Mouse (Mus musculus) embryonic stem cell, embryonic (primary cell): ENCODE results near the gene C2cd5.

ENCODE experiments used
- CTCF ChIA-PET, 4 experiments: fragments of 300-600 bp in 2 of 4; fragments of 350-600 bp in 2 of 4; sonication (Branson Sonifier 250); formaldehyde crosslinking; loops; one replicate each; lab custom pipeline; 2022; ENCODE audit warnings: inconsistent platforms in 2 of 4; lab: Charles Lee
- POLR2A ChIA-PET, 4 experiments: fragments of 300-600 bp in 2 of 4; fragments of 350-600 bp in 2 of 4; sonication (Branson Sonifier 250); formaldehyde crosslinking; loops; one replicate each; lab custom pipeline; 2022; ENCODE audit warnings: antibody characterized with exemption in 4 of 4, inconsistent platforms in 1 of 4; lab: Charles Lee

Gene C2cd5

GRCm38 (mm10) chr6:143099681-143100382 lies at the start of gene C2cd5:
Gene C2cd5 (minus strand): TSS chr6:143100141.
- CTCF ChIA-PET = interaction anchor here in 3 of 4 experiments (0.6 to 1.8 kb wide), 5 partner anchors 55 to 135 kb away, joined by 3 to 8 read pairs (median 7); partner anchors contain the start of gene St8sia1 (in 1 of the 3)
- POLR2A ChIA-PET = interaction anchor here (0.6 to 6.5 kb wide), 35 partner anchors 8 to 138 kb away, joined by 3 to 74 read pairs (median 4); partner anchors contain the start of gene Etnk1 (in 3 of the 4)

GRCm38 (mm10) chr6:143148868-143149267 lies 48.9 kb upstream of the C2cd5 start:
- CTCF ChIA-PET = interaction anchor here in 1 of 4 experiments (0.6 kb wide), 1 partner anchor 637 kb away, joined by 7 read pairs; no protein-coding TSS in a partner anchor

DNA sequence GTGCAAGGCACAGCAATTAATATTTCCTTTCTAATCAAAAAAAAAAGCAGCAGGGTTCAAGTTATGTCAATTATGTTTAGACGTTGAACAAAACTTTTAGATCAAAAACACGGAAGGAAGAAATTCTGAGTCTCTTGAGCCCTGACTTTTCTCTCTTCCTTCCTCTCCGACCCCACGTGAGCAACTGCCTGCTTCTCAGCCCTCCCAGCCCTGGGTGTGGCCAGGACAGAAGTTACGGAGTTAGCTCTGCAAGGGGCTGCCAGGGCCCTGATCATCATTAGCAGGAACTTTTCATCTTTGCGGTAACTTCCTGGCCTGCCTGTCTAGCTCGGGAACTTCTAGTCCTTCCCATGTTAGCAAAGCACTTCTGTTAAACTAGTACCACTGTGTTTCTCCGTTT lies 46.8 kb upstream of the C2cd5 start:
- ChIA-PET POLR2A (interaction anchor here (0.7 to 7.4 kb wide), 29 partner anchors 8 to 57 kb away, joined by 3 to 306 read pairs (median 6); partner anchors contain the start of gene Etnk1 (in 2 of the 4)), CTCF (interaction anchor here in 2 of 4 experiments (0.7 to 1.3 kb wide), 3 partner anchors 28 to 126 kb away, joined by 3 to 5 read pairs (median 4); no protein-coding TSS in a partner anchor)

More at GRCm38 (mm10) chr6:143148868-143149267, 48.9 kb upstream of the C2cd5 start:
- POLR2A ChIA-PET = interaction anchor here in 2 of 4 experiments (1.1 to 7.4 kb wide), 7 partner anchors 7 to 25 kb away, joined by 3 to 306 read pairs (median 7); partner anchors contain the start of gene Etnk1 (in 1 of the 2)

- CTCF ChIA-PET = interaction anchor here in 1 of 4 experiments (0.5 kb wide), 1 partner anchor 75 kb away, joined by 4 read pairs; no protein-coding TSS in a partner anchor
- POLR2A ChIA-PET = interaction anchor here (1.0 to 7.4 kb wide), 18 partner anchors 9 to 60 kb away, joined by 3 to 306 read pairs (median 27); partner anchors contain the start of gene Etnk1 (in 3 of the 4)
These were observed 45.1 kb upstream of the C2cd5 start for GRCm38 (mm10) chr6:143145051-143145450.

DNA sequence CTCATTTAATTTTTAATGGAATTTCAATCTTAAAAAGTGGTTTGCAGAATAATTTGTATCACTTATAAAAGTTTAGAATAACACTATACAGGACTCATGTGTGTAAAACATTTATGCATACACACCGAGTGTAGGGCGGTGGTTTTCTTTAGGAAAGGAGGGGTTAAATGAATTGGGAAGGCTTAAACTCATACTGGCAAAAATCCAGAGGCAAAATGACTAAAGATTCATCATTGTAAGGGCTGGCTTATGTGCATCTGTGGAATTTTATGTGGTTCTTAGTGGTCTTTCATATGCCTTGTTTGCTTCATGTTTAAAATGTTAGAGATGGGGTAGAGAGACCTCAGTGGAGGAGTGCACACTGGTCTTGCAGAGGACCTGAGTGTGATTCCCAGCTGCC lies 44.6 kb upstream of the C2cd5 start:
- ChIA-PET CTCF (no interaction called here), POLR2A (interaction anchor here (1.0 to 7.4 kb wide), 31 partner anchors 9 to 121 kb away, joined by 3 to 306 read pairs (median 18); partner anchors contain the start of gene Etnk1 (in 4 of the 4))

- CTCF ChIA-PET = interaction anchor here (0.6 to 1.5 kb wide), 4 partner anchors 11 to 123 kb away, joined by 3 to 4 read pairs (median 4); no protein-coding TSS in a partner anchor
- POLR2A ChIA-PET = interaction anchor here (0.6 to 7.4 kb wide), 47 partner anchors 8 to 1875 kb away, joined by 3 to 306 read pairs (median 6); partner anchors contain the start of genes Etnk1 (in 4 of the 4), C2cd5 (in 1 of the 4) and Cmas (in 1 of the 4)
These were observed 43.9 kb upstream of the C2cd5 start for GRCm38 (mm10) chr6:143143775-143144273.

GRCm38 (mm10) chr6:143143321-143143720 lies 43.4 kb upstream of the C2cd5 start:
- POLR2A ChIA-PET = interaction anchor here (0.6 to 7.4 kb wide), 44 partner anchors 8 to 1876 kb away, joined by 3 to 306 read pairs (median 8); partner anchors contain the start of genes Etnk1 (in 4 of the 4), C2cd5 (in 1 of the 4) and Cmas (in 1 of the 4)
- CTCF ChIA-PET = interaction anchor here (0.6 to 1.5 kb wide), 4 partner anchors 12 to 123 kb away, joined by 3 to 4 read pairs (median 4); no protein-coding TSS in a partner anchor

- ChIA-PET CTCF (interaction anchor here (0.6 to 1.5 kb wide), 7 partner anchors 12 to 122 kb away, joined by 3 to 11 read pairs (median 4); no protein-coding TSS in a partner anchor), POLR2A (interaction anchor here (0.6 to 7.4 kb wide), 71 partner anchors 8 to 1941 kb away, joined by 3 to 306 read pairs (median 6); partner anchors contain the start of genes Etnk1 (in 4 of the 4), C2cd5 (in 2 of the 4) and Ldhb (in 2 of the 4))
These were observed 42.9 kb upstream of the C2cd5 start for GRCm38 (mm10) chr6:143142861-143143260.

- POLR2A ChIA-PET = interaction anchor here (0.5 to 7.4 kb wide), 89 partner anchors 7 to 1942 kb away, joined by 3 to 306 read pairs (median 6); partner anchors contain the start of genes Etnk1 (in 4 of the 4), C2cd5 (in 2 of the 4) and Ldhb (in 2 of the 4)
- CTCF ChIA-PET = interaction anchor here in 3 of 4 experiments (0.5 to 1.0 kb wide), 6 partner anchors 10 to 33 kb away, joined by 3 to 11 read pairs (median 5); no protein-coding TSS in a partner anchor
These were observed 42.0 kb upstream of the C2cd5 start for GRCm38 (mm10) chr6:143141624-143142592.

DNA sequence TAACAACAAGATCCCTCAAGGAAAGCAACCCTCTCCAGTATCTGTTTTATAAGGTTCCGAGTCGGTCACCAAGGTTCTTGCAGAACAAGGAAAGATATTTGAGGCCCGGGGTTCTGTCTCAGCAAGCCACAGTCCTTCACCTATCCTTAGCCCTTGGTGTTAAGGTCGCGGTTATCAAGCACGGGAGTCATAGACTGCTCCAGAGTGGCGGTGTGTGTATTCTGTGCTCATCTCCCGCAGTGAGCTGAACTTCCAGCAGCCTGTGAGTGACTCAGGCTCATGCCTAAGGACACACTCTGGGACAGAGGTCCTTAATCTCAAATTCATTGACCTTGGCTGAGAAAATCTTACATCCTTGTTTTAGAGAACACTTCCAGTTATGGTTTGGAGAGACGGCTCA lies 40.9 kb upstream of the C2cd5 start:
- POLR2A ChIA-PET = interaction anchor here (0.6 to 7.2 kb wide), 36 partner anchors 10 to 630 kb away, joined by 3 to 137 read pairs (median 5); partner anchors contain the start of gene Etnk1 (in 3 of the 4)
- CTCF ChIA-PET = interaction anchor here in 2 of 4 experiments (0.5 to 0.9 kb wide), 2 partner anchors 9 to 32 kb away, joined by 3 to 8 read pairs; no protein-coding TSS in a partner anchor

DNA sequence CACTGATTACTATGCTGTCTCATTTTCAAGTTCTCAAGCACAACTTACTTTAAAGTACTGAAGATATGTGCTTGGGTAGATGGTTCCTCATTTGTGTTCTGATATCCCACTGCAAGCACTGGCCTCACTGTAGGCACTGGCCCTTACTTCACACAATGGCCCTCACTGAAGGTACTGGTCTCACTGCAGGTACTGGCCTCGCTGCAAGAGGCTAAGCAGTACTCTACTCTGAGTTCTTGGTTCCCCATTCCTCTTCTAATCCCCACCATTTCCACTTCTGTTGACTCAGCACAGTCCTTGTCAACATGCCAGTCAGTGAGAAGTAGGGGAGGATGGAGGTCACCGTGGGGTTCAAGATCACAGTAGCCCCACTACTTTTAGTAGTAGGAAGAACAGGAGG lies 39.5 kb upstream of the C2cd5 start:
- POLR2A ChIA-PET = interaction anchor here (0.7 to 7.2 kb wide), 21 partner anchors 9 to 56 kb away, joined by 3 to 137 read pairs (median 8); partner anchors contain the start of gene Etnk1 (in 2 of the 4)
- CTCF ChIA-PET = no interaction called here

DNA sequence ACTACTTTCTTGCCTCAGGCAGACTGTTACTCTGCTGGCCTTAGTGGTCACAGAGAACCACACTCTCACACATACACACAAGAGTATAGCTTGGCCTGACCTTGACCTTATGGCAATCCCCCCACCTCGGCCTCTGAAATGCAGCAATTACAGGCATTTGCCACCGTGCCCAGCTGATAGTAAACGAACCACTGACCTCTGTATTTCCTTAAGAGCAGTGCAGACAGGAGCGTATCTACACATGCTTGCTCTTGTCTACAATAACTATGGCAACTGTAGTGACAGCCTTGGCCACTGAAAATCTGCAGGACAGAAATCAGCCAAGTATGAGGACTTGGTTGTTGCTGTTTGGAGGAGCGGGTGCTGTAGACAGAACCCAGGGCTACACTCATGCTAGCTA lies 37.4 kb upstream of the C2cd5 start:
- CTCF ChIA-PET = interaction anchor here in 1 of 4 experiments (0.6 kb wide), 1 partner anchor 36 kb away, joined by 4 read pairs; no protein-coding TSS in a partner anchor
- POLR2A ChIA-PET = interaction anchor here (0.6 to 7.2 kb wide), 20 partner anchors 8 to 51 kb away, joined by 3 to 137 read pairs (median 4); partner anchors contain the start of gene Etnk1 (in 1 of the 4)

DNA sequence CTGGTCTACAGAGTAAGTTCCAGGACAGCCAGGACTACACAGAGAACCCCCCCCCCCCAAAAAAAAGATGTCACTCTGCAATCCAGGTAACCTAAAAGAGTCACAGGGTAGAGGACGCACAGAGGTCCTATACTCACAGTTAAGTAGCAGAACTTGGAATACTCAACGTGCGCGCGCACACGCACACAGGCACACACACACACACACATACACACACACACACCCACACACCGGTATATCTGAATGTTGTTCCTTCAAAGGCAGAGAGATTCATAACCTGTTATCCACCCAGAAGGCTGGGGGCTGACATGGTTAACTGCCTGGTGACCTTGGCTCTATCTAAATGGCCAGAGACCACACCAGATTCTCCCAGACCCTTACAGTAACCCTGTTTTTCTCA lies 36.7 kb upstream of the C2cd5 start:
- POLR2A ChIA-PET = interaction anchor here in 3 of 4 experiments (0.6 to 7.2 kb wide), 14 partner anchors 8 to 39 kb away, joined by 3 to 137 read pairs (median 4); partner anchors contain the start of gene Etnk1 (in 1 of the 3)

DNA sequence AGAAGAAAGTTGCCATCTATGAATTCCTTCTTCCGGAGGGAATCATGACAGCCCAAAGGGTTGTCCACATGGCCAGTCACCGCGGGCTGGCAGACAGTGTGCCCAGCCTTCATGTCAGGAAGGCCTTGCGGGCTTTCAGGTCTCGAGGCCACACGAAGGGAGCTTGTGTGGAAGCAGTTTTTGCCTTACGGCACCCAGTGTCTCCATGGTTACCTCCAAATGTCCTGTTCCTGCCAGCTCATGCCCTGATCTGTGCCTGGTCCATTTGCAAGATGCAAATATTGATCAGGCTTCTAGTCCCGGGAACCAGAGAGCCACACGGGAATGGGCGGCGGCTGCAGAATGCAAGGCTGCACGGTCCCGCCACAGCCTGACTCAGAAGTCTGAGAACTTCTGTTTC lies 35.2 kb upstream of the C2cd5 start:
- ChIA-PET CTCF (interaction anchor here in 3 of 4 experiments (0.5 to 1.6 kb wide), 4 partner anchors 35 to 97 kb away, joined by 3 to 5 read pairs (median 3); no protein-coding TSS in a partner anchor), POLR2A (interaction anchor here in 3 of 4 experiments (0.5 to 7.2 kb wide), 28 partner anchors 8 to 56 kb away, joined by 3 to 137 read pairs (median 4); partner anchors contain the start of genes C2cd5 (in 1 of the 3) and Etnk1 (in 1 of the 3))

More for the DNA sequence above, 36.7 kb upstream of the C2cd5 start:
- CTCF ChIA-PET = interaction anchor here in 2 of 4 experiments (0.6 kb wide), 2 partner anchors 37 to 38 kb away, joined by 3 to 4 read pairs; no protein-coding TSS in a partner anchor

- CTCF ChIA-PET = no interaction called here
- POLR2A ChIA-PET = interaction anchor here in 3 of 4 experiments (0.6 to 7.9 kb wide), 4 partner anchors 11 to 23 kb away, joined by 3 to 56 read pairs (median 30); no protein-coding TSS in a partner anchor
These were observed 33.2 kb upstream of the C2cd5 start for GRCm38 (mm10) chr6:143133150-143133549.
